Mouse (Mus musculus): ENCODE results near the gene Ube2g1.

Ube2g1 gene

GRCm38 (mm10) chr11:72606694-72607407, at the start of gene Ube2g1:
Gene Ube2g1 (plus strand): TSS chr11:72607283.
- peak; percentile 97 for DNase-seq

- DNase-seq: no peak
Measured at GRCm38 (mm10) chr11:72558155-72558554, 48.9 kb upstream of the Ube2g1 start.

DNA sequence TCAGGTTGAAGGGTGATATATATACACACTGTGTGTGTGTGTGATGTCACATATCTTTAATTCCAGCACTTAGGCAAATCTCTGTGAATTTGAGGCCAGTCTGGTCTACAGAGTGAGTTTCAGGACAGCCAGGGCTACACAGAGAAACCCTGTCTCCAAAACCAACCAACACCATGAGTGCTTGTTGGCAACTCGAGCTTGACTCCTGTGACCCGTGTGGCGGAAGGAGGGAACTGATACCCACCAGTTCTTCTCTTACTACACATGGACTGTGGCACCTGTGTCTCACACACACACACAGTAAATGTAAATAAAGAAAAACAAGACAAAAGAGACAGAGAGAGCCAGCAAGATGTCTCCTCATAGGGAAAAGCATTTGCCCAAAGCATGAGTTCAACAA, 46.4 kb upstream of the Ube2g1 start:
- DNase-seq: no peak

GRCm38 (mm10) chr11:72564232-72564807, 42.8 kb upstream of the Ube2g1 start:
- peak; percentile 39 for DNase-seq

DNA sequence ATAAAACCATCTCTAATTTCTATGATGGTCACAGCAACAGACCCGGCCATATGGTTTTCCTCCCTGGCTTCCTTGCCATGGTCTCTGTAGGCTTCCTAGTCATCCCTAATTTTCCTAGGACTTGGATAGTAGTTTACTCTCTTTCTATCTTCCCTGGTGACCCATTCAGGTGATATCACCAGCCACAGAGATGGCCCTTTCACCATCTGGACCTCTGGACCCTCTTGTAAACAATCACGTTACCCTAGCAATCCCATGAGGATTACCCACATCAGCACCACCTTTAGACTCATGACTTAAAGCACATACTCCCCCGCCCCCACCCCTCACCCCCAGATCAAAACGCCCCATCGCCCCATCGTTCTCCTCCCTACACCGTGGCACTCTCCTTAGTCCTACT, 40.8 kb upstream of the Ube2g1 start:
- no peak for DNase-seq

- no peak for DNase-seq
Measured at GRCm38 (mm10) chr11:72566816-72567338, 40.2 kb upstream of the Ube2g1 start.

DNA sequence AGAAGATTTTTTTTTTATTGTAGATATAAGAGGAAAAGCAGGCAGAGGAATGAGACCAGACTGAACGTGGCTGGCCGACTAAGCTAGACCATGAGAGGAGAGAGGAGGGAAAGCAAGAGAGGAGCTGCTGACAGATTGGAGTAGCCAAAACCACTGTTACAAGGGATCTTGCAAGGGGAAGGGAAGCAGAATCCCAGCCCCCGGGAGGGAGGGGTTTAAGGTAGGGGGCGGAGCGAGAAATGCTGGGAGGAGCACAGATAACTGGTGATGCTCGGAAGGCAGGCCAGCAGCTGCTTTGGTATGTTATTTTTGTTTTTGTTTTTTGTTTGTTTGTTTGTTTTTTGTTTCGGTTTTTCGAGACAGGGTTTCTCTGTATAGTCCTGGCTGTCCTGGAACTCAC, 38.0 kb upstream of the Ube2g1 start:
- DNase-seq: no peak

DNA sequence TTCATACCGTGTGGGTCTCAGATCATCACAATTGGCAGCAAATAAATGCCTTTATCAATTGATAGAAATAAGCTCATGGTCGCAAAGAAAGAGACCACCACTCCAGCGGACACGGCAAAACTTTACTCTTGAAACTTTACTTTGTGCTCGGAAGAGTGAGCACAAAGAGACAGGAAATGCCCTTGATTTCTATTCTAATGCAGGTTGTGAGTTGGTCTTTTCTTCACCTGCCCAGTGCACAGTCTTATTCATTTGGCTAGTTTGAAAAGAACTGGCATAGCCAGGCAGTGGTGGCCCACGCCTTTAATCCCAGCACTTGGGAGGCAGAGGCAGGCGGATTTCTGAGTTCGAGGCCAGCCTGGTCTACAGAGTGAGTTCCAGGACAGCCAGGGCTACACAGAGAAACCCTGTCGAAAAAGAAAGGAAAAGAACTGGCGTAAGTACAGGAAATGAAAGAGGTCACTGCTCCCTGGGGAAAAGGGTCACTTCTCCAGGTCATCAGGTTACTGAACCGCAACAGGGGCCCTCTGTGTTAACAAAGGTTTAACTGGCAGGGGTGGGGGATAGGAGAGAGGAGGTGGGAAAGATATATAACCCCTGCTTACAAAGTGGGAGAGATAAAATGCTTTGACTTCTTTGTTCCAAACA, 37.3 kb upstream of the Ube2g1 start:
- no peak for DNase-seq

GRCm38 (mm10) chr11:72570319-72570979, 36.6 kb upstream of the Ube2g1 start:
- DNase-seq: peak; percentile 82

- DNase-seq: peak; percentile 41
Measured at GRCm38 (mm10) chr11:72573819-72574218, 33.3 kb upstream of the Ube2g1 start.

- no peak for DNase-seq
Measured at GRCm38 (mm10) chr11:72576111-72576465, 31.0 kb upstream of the Ube2g1 start.

GRCm38 (mm10) chr11:72576466-72577351, 30.4 kb upstream of the Ube2g1 start:
- no peak for DNase-seq

DNA sequence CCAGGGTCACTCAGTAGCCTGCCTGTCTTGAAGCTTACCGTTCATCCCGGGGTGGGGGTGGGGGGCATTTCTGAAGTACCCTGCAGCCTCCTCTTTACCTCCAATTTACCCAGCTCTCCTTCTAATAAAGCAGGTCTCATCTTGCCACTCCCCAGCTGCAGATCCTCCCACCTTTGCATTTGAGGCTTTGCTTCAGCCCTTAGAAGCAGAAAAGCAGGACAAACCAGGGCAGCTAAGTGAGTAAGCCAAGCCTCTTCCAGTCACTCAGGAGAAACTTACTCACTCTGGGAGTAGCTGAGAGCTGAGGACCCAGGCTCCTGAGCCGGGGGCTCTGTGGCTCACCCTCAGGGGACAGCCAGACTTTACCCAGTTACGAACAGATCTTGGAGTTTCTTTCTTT, 28.6 kb upstream of the Ube2g1 start:
- DNase-seq: no peak

GRCm38 (mm10) chr11:72581609-72582447, 25.3 kb upstream of the Ube2g1 start:
- DNase-seq: no peak

GRCm38 (mm10) chr11:72582448-72582705, 24.7 kb upstream of the Ube2g1 start:
- no peak for DNase-seq

GRCm38 (mm10) chr11:72583092-72583491, 24.0 kb upstream of the Ube2g1 start:
- no peak for DNase-seq

DNA sequence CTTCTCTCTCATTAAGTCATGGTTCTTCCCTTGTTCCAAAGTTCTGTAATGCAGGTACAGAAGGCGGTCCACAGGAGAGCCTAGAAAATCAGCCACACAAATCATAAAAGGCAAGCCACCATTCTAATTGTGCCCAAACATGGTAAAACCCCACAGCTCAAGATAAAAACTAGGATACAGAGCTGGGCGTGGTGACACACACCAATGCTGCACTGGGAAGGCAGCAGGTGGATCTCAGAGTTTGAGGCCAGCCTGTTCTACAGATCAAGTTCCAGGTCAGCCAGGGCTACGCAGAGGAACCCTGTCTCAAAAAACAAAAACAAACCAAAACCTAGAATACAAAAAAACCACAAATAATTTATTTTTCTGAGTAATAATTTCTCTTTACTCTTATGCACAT, 20.5 kb upstream of the Ube2g1 start:
- DNase-seq: no peak

GRCm38 (mm10) chr11:72587537-72588233, 19.4 kb upstream of the Ube2g1 start:
- no peak for DNase-seq

GRCm38 (mm10) chr11:72595010-72595737, 11.9 kb upstream of the Ube2g1 start:
- DNase-seq: no peak

- DNase-seq: no peak
Measured at GRCm38 (mm10) chr11:72597780-72598179, 9.3 kb upstream of the Ube2g1 start.

Data from kidney, adult 18-20 months (tissue).